Mouse (Mus musculus) MEL (cell line): ENCODE data around the gene Slc4a4.

Experiments
- CTCF ChIP-seq, 3 experiments: IDR thresholded peaks in 2 of 3; conservative IDR thresholded peaks in 1 of 3; 2 replicates each; pipeline ENCODE4 v1.5.1; 2011 to 2012; ENCODE audit warnings: low read length in 3 of 3, low read depth in 2 of 3, mild to moderate bottlenecking in 2 of 3, improper control_type of control experiment in 1 of 3, inconsistent platforms in 1 of 3, mixed read lengths in 1 of 3, moderate library complexity in 1 of 3; ENCODE audit not compliant: control insufficient read depth in 1 of 3, insufficient read depth in 1 of 3, poor library complexity in 1 of 3, severe bottlenecking in 1 of 3
- E2F4 ChIP-seq: IDR thresholded peaks from 2 replicates; pipeline ENCODE4 v1.6.1; 2011; ENCODE audit warnings: low read depth, low read length, improper control_type of control experiment, borderline replicate concordance
- GATA1 ChIP-seq: IDR thresholded peaks from 2 replicates; pipeline ENCODE4 v1.6.1; 2011; ENCODE audit warnings: low read depth, low read length, improper control_type of control experiment
- HCFC1 ChIP-seq: IDR thresholded peaks from 2 replicates; pipeline ENCODE4 v1.6.1; 2012; ENCODE audit warnings: low read depth, mild to moderate bottlenecking, inconsistent platforms, low read length, improper control_type of control experiment, moderate library complexity
- POLR2A ChIP-seq, 2 experiments: IDR thresholded peaks; 2 replicates each; pipeline ENCODE4 v1.6.1; 2011 to 2012; ENCODE audit warnings: low read length in 2 of 2, mild to moderate bottlenecking in 2 of 2, control low read depth in 1 of 2, improper control_type of control experiment in 1 of 2, low read depth in 1 of 2, moderate library complexity in 1 of 2; ENCODE audit not compliant: control insufficient read depth in 1 of 2, insufficient read depth in 1 of 2, poor library complexity in 1 of 2
- TCF12 ChIP-seq: IDR thresholded peaks from 2 replicates; pipeline ENCODE4 v1.6.1; 2014; ENCODE audit warnings: low read depth, mild to moderate bottlenecking, inconsistent platforms, low read length, improper control_type of control experiment, moderate library complexity

DNA sequence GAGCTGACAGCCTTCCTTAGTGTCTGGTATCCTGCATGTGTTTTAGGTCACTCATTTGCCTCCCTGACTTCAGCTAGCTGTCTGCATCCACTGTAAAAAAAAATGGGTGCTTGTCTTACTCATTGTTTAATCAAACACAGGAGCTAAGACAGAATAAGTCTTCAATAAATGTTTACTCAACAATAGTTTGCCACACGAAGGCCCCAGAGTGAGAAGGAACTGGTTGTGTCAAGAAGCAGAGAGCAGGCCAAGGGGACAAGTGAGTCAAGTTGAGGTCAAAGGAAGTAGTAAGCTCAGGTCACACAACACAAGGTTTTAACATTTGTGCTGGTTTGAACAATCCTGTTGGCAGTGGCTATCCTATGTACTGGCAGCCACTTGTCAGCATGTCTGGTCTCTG lies 324.4 kb downstream of the Slc4a4 start:
- TF ChIP-seq POLR2A (IDR thresholded peaks at IDR 0.05; ENCODE audit: control insufficient read depth in 1 of 2, insufficient read depth in 1 of 2, low read depth in 1 of 2, low read length in 2 of 2, poor library complexity in 1 of 2) (no peak), E2F4 (no peak), CTCF (IDR thresholded peaks at IDR 0.05 in 2 of 3, conservative IDR thresholded peaks at IDR 0.05 in 1 of 3; ENCODE audit: control insufficient read depth in 1 of 3, insufficient read depth in 1 of 3, low read depth in 2 of 3, low read length in 3 of 3, poor library complexity in 1 of 3, severe bottlenecking in 1 of 3) (no peak), HCFC1 (no peak), TCF12 (no peak), GATA1 (no peak)
